Mouse (Mus musculus) adrenal gland, adult 2 months (tissue): ENCODE measurements around the gene Sdc4. TPM values are rescaled to one million over a fixed set of nuclear protein-coding genes. Genes with fewer than 3 reads are reported as not detected.

Source experiments
- DNase-seq: peaks from one replicate; pipeline ENCODE4 v3.0.0; 2021
- polyA plus RNA-seq: library from polyadenylated mRNA; depleted of rRNA; stranded (reverse); fragments of >200 nt; gene quantifications from 2 replicates; pipeline ENCODE4 v1.2.3, GENCODE M21; 2012; rRNA removed
- total RNA-seq, 2 experiments: library from RNA; stranded (reverse); gene quantifications; 2 replicates each; pipeline ENCODE4 v1.2.3; 2021

The Sdc4 gene
- total and polyA plus RNA-seq, 3 experiments: 23.3 to 151 (median 123) TPM

DNA sequence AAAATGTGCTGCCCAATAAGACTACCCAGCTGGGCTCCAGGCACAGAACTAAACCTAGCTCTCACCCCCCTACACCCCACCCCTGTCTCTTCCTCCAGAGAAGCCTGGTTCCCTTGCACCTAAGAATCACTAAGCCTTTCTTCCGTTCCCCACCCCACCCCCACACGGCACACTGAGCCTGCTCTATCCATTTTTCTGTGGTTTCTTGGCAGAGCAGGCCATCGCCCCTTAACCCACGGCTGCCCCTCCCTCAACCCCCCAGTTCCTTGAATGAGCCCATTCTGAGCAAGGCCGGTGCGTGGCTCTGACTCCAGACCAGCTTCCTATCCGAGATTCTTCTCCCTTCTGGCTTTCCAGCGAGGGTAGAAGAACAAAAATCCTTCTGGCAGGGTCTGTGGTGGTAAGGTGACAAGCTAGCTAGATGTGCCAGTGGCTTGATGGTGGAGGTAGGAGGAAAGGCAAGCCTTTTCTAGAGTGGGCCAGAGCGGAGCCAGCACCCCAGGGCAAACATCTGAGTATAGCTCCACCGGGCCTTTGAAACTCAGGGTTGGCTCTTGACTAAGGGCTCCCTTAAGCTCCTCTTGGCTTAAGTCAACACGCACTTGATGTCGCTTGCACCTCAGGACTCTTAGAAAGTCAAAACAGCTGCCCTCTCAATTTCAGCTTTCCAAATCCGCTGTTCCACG lies 40.1 kb downstream of the Sdc4 start:
- no peak for DNase-seq

- peak; percentile 79 for DNase-seq
Measured at GRCm38 (mm10) chr2:164402906-164403305, 40.8 kb downstream of the Sdc4 start, which contains the start of gene Rbpjl. Gene Rbpjl, plus strand, starts transcription at chr2:164403141.

DNA sequence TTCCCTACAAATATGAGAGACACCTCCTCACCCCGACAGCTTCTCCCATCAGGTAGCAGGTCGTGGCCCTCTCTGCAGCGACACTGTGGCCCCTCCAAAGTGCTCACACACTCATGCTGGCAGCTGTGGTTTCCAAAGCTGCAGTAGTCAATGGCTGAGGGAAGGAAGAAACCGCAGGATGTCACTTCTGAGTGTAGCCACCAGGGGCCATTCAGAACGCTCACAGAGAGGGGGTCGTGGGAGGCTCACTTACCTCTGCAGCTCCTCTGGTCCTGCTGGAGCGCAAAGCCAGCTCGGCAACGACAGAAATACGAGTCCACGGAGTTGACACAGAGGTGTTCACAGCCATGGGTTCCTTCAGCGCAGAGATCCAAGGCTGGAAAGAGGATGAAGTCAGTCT lies 46.8 kb downstream of the Sdc4 start:
- no peak for DNase-seq

DNA sequence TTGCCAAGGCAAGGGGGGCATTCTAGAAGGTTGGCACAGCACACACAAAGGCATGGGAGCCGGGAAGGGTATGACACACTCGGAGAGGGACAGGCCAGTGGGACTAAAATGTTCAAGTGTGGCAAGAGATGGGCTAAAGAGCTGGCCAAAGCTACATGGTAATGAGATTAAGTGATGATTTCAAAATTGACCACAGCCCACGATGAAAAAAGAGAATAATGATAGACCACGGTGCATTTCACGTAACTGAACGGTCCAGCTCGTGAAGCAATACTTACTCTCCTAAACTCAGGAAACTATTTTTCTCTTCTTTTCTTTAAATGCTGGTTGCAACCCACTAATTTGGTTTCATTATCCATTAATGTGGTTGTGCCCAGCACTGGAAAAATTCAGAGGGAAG lies 47.6 kb downstream of the Sdc4 start:
- no peak for DNase-seq

DNA sequence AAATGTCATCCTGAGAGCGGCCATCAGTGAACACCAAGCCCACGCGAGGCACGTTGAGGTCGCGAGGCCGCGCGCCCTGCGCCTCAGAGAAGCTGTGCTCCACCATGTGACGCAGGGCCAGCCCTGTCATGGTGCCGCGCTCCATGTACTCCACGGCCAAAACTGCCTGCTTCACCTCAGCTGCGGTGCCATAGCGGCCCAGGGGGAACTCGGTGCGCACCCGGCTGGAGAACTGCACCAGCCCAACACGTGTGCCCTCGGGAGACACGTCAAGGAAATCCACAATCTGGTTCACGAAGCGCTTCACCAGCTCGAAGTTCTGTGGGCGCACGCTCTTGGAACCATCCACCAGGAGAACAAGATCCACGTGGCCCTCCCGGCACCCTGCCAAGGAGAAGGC lies 50.6 kb downstream of the Sdc4 start:
- DNase-seq: no peak

DNA sequence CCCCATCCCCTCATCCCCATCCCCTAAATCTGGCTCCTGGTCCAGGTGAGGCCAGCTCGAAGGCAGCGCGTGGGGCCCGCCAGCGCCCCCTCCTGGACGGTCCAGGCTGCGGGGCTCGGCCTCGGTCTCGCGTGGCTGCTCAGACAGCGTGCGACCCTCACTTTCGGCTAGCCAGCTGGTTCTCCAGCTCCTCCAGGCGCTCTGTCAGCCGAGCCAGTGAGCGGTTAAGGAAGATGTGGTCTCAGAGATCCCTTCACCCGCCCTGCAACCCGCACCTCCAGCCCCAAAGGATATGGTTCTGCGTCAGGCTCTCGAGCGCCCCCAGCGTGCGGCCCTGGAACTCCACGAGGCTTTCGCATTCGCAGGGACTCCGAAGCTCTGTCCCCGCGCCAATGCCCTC lies 54.2 kb downstream of the Sdc4 start:
- DNase-seq: peak; percentile 83

DNA sequence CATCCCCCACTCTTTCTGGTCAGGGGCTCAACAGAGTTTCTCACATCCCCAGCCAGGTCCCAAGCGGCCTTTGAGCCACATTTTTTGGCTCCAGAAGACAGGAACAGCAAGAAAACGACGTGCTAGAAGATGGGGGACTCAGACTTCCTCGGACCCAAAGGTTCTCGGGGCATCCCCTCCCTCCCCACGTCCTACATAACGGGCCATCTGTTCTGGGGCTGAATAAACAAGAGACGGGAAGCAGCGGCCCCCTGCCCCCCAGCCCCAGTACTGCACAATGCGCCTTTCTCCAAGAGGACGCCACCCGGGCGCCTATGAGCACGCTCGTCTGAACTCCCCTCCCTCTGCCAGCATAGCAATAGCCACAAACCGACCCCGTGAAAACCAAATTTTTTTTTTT lies 54.7 kb downstream of the Sdc4 start, which contains the start of gene Slpi:
Slpi (minus strand) TSS at position 76 of the 400 bp plus-strand sequence.
- no peak for DNase-seq

DNA sequence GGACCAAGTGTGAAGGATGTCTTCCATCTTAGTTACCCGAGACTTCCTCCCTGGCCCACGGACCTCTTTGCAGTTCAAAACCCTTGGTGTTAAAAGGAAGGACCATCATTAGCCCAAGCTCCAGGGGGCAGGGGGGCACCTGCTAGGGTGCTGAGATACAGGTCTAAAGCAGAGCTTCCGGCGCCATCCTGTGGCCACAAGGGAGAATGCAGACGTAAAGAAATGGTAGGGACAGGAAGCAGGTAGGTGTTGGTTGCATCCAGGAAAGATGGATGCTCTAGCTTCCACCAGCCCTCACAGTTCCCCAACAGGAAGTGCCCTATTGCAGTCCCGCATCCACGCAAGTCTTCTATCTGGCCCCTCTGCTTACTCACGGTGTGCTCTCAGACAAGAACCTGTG lies 56.7 kb downstream of the Sdc4 start:
- DNase-seq: no peak

DNA sequence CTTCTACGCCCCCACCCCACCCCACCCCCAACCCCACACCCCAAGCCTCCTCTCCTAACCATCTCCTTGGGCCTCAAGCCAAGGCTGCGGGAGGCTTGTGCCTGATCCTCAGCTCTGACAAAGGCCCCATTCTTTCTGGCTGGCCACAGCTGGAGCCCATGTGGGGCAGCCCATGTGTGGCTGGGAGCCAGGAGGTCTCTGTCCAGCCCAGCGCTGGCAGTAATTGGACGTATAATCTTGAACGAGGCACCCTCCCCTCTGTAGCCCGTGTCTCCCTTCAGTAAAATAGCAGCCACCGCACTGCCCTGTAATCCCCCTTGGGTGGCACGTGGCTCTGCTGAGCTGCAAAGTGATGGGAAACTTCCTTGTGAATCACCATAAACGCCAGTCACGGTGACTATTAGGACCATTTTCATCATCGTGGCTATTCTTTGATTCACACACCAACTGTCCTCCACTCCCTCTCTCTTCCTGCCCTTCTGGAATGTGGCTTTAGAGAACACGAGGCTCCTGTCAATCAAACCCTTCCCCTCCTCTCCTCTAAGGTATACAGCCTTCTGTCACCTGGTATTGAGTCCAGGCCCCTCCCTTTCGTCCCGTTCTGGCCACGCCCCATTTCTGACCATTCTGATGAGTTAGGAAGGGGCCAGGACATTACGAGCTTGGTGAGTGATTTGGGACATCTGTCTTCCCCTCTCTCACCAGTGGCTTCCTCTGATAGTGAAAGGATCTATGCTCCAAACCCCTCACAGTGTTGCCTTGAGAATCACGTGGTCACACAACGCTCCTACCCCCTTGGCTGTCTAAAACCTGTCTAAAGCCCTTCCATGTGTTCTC lies 57.5 kb downstream of the Sdc4 start:
- no peak for DNase-seq

DNA sequence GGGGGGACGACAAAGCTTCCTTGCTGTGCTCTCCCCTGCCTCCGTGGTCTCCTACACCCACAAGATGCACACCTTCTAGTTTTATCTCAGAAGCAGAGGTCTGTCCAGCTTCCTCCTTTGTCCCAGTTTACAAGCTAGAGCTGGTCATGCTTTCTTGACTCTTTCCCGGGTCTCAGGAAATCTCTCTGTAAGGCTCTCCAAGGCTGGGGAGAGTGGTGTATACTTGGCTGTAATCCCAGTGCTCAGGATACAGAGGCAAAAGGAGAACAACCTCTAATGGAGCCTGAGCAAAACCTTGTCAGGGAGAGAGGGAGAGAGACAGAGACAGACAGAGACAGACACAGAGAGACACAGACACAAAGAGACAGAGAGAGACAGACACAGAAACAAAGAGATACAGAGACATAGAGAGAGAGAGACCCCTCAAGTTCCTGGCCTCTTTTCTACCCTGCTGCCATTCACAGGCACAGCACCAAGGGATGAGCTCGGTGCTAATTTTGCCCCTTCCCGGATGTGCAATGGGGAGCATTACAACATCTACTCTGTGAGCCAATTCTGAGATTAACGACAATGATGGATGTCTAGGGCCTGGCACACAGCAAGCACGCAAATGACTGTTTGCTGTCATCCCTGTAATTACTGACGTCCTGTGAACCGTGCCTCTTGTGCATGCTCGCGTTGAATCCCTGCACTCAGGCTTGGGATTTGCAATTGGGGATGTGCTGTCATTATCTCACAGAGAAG lies 59.9 kb downstream of the Sdc4 start:
- peak; percentile 64 for DNase-seq

GRCm38 (mm10) chr2:164382971-164383370 lies 60.7 kb downstream of the Sdc4 start:
- DNase-seq: peak; percentile 48

DNA sequence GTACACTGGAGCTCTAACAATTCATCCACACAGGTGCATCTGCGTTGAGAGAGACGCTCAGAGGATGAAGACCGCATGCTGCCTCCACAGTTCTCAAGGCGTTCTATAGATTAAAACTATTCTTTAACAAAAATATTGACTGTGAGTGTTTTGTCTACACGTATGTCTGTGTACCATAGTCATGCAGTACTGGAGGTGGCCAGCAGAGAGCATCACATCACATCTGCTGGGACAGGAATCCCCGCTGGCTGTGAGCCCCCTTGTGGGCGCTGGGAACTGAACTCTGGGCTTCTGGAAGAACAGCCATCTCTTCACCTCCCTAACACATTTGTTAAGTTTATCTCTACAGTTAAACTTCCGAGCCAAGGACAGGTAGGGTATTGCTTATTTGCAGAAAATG lies 62.0 kb downstream of the Sdc4 start:
- no peak for DNase-seq

DNA sequence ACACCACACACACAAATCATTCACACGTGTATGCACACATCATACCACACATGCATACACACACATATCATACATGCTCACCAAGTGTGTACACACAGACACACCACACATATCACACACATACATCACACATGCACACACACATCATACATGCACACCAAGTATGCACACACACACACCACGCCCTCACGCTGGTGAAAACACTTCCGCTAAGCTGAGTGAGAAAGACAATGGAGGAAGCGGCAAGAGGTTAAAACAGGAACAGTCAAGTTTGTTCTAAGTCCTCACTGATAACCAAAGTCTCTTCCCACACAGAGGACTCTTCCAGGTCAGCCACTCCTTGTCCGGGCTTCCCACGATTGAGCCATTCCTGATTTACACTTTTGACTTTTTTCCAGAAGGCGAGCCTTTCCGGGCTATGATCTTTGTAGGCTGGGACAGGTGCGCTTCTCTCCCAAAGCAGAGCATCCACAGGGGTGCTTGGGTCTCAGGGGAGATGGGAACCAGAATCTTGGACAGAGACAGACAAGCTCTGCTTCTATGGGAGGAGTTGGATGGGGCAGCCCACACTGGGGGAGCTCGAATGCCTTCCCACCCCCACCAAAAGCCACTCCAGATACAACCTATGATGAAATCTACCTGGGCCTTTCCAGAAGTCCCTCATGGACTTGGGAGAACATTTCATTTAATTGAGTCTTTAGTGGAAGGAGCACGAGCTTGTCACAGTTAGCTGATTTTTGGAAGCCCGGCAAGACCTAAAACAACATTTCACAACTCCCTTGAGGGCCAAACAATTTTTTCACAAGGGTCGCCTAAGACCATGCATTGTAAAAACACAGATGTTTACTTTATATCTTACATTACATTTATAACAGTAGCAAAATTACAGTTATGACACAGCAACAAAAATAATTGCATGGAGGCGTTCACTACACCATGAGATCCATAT lies 65.9 kb downstream of the Sdc4 start:
- DNase-seq: no peak

Other genes starting within 250 kb of the Sdc4 start
- not detected for gene Wfdc15a, start 243.8 kb downstream of the Sdc4 start, total RNA-seq
- not detected in 2 replicates for gene Wfdc15a, start 243.8 kb downstream of the Sdc4 start, polyA plus RNA-seq
- gene Wfdc15b, start 222.2 kb downstream of the Sdc4 start, total RNA-seq: not detected
- gene Wfdc15b, start 222.2 kb downstream of the Sdc4 start, polyA plus RNA-seq: not detected in 2 replicates
- not detected for gene Svs2, start 205.4 kb downstream of the Sdc4 start, total RNA-seq
- not detected in 2 replicates for gene Svs2, start 205.4 kb downstream of the Sdc4 start, polyA plus RNA-seq
- not detected for gene Svs3b, start 187.2 kb downstream of the Sdc4 start, total RNA-seq
- not detected in 2 replicates for gene Svs3b, start 187.2 kb downstream of the Sdc4 start, polyA plus RNA-seq
- gene Svs4, start 165.4 kb downstream of the Sdc4 start, total RNA-seq: not detected
- gene Svs4, start 165.4 kb downstream of the Sdc4 start, polyA plus RNA-seq: not detected in 2 replicates
- not detected for gene Svs3a, start 154.6 kb downstream of the Sdc4 start, total RNA-seq
- gene Svs3a, start 154.6 kb downstream of the Sdc4 start, polyA plus RNA-seq: not detected in 2 replicates
- gene Svs6, start 127.1 kb downstream of the Sdc4 start, total RNA-seq: not detected
- not detected in 2 replicates for gene Svs6, start 127.1 kb downstream of the Sdc4 start, polyA plus RNA-seq
- 1 to 10 TPM; 1.5 to 1.7 TPM for gene Svs5, start 111.1 kb downstream of the Sdc4 start, total RNA-seq
- gene Svs5, start 111.1 kb downstream of the Sdc4 start, polyA plus RNA-seq: not detected in 2 replicates
- gene Slpi, start 54.8 kb downstream of the Sdc4 start, total RNA-seq: 10 to 100 TPM; 19.3 to 36.0 TPM
- gene Slpi, start 54.8 kb downstream of the Sdc4 start, polyA plus RNA-seq: 5.7 and 8.5 TPM in 2 replicates
- gene Rbpjl, start 40.7 kb downstream of the Sdc4 start, total RNA-seq: not detected
- gene Rbpjl, start 40.7 kb downstream of the Sdc4 start, polyA plus RNA-seq: not detected in 2 replicates
- gene Matn4, start 38.7 kb downstream of the Sdc4 start, total RNA-seq: 1 to 10 TPM in 1 of 2 experiments, under 1 TPM in 1; 0.17 to 1.8 TPM
- 1.0 TPM in 2 replicates for gene Matn4, start 38.7 kb downstream of the Sdc4 start, polyA plus RNA-seq
- 10 to 100 TPM; 24.5 to 34.0 TPM for gene Sys1, start 13.1 kb upstream of the Sdc4 start, total RNA-seq
- gene Sys1, start 13.1 kb upstream of the Sdc4 start, polyA plus RNA-seq: 299 and 335 TPM in 2 replicates
- gene Gm20458, start 17.1 kb upstream of the Sdc4 start, total RNA-seq: 1 to 10 TPM; 3.9 to 9.6 TPM
- 9.6 and 18.9 TPM in 2 replicates for gene Gm20458, start 17.1 kb upstream of the Sdc4 start, polyA plus RNA-seq
- gene Trp53tg5, start 29.8 kb upstream of the Sdc4 start, total RNA-seq: not detected
- not detected in 2 replicates for gene Trp53tg5, start 29.8 kb upstream of the Sdc4 start, polyA plus RNA-seq
- 1 to 10 TPM; 5.5 to 7.0 TPM for gene Dbndd2, start 42.2 kb upstream of the Sdc4 start, total RNA-seq
- gene Dbndd2, start 42.2 kb upstream of the Sdc4 start, polyA plus RNA-seq: 20.8 and 30.7 TPM in 2 replicates
- gene Pigt, start 53.6 kb upstream of the Sdc4 start, total RNA-seq: 10 to 100 TPM; 72.7 to 98.8 TPM
- gene Pigt, start 53.6 kb upstream of the Sdc4 start, polyA plus RNA-seq: 216 and 218 TPM in 2 replicates
- gene Wfdc2, start 118.5 kb upstream of the Sdc4 start, total RNA-seq: not detected
- 0.51 and 0.73 TPM in 2 replicates for gene Wfdc2, start 118.5 kb upstream of the Sdc4 start, polyA plus RNA-seq
- gene Spint3, start 129.6 kb upstream of the Sdc4 start, total RNA-seq: not detected
- gene Spint3, start 129.6 kb upstream of the Sdc4 start, polyA plus RNA-seq: not detected in 2 replicates
- under 1 TPM in 1 of 2 experiments, not detected in 1; 0.52 TPM for gene Wfdc6a, start 141.6 kb upstream of the Sdc4 start, total RNA-seq
- 0.62 and 1.0 TPM in 2 replicates for gene Wfdc6a, start 141.6 kb upstream of the Sdc4 start, polyA plus RNA-seq
- gene Eppin, start 149.7 kb upstream of the Sdc4 start, total RNA-seq: not detected
- gene Eppin, start 149.7 kb upstream of the Sdc4 start, polyA plus RNA-seq: 0.29 TPM in 1 of 2 replicates, not detected in the other
- gene Wfdc6b, start 169.6 kb upstream of the Sdc4 start, total RNA-seq: not detected
- not detected in 2 replicates for gene Wfdc6b, start 169.6 kb upstream of the Sdc4 start, polyA plus RNA-seq
- not detected for gene Wfdc8, start 169.7 kb upstream of the Sdc4 start, total RNA-seq
- gene Wfdc8, start 169.7 kb upstream of the Sdc4 start, polyA plus RNA-seq: 0.07 and 1.8 TPM in 2 replicates
- gene Wfdc16, start 194.9 kb upstream of the Sdc4 start, total RNA-seq: not detected
- gene Wfdc16, start 194.9 kb upstream of the Sdc4 start, polyA plus RNA-seq: not detected in 2 replicates
- gene Wfdc10, start 212.2 kb upstream of the Sdc4 start, total RNA-seq: not detected
- gene Wfdc10, start 212.2 kb upstream of the Sdc4 start, polyA plus RNA-seq: not detected in 2 replicates
- gene Wfdc9, start 212.7 kb upstream of the Sdc4 start, total RNA-seq: not detected
- gene Wfdc9, start 212.7 kb upstream of the Sdc4 start, polyA plus RNA-seq: not detected in 2 replicates
- not detected for gene Wfdc11, start 230.2 kb upstream of the Sdc4 start, total RNA-seq
- gene Wfdc11, start 230.2 kb upstream of the Sdc4 start, polyA plus RNA-seq: not detected in 2 replicates
- gene Wfdc13, start 241.2 kb upstream of the Sdc4 start, total RNA-seq: not detected
- gene Wfdc13, start 241.2 kb upstream of the Sdc4 start, polyA plus RNA-seq: 0.13 TPM in 1 of 2 replicates, not detected in the other